Mouse (Mus musculus): ENCODE results near the gene Ttyh1.

DNA sequence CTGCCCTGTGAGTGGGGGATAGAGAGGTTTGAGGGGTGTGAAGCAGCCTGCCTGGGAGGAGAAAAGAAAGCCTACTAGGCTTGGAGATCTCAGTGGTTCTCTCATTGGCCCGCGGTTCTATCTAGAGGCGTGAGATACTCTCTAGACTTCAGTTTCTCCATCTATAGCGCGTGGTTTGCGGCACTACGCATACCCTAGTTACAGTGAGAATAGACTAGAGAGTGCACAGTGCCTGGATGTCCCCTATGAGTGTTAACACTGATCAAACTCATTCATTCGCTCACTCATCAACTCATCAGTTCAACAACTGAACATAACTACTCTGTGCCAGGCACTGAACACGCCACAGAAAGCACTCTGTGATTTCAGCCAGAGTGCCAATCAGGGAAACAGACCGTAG lies 3.6 kb downstream of the Ttyh1 start:
- TF ChIP-seq CTCF (IDR thresholded peaks at IDR 0.05; ENCODE audit: low read depth) (no peak), EP300 (optimal IDR thresholded peaks at IDR 0.05) (no peak)

All from stomach, postnatal 0 days (tissue).